Mouse (Mus musculus) megakaryocyte-erythroid progenitor cell, adult 5-6 weeks (primary cell): ENCODE measurements around the gene Gm16503. TPM values are rescaled to one million over a fixed set of nuclear protein-coding genes. Genes with fewer than 3 reads are reported as not detected.
A peak's percentile ranks its signal among the peaks of the same experiment; 100 is the strongest.
"Not testable (repeated sequence)": the region's sequence is repeated elsewhere in the genome, so short reads cannot be mapped to it uniquely, and the experiment has no call there.

Experiments
- ATAC-seq: replicated peaks from 2 replicates; pipeline ENCODE4 v1.8.0; 2016; ENCODE audit warnings: mild to moderate bottlenecking, inconsistent platforms; ENCODE audit not compliant: severe bottlenecking, poor library complexity, low FRiP score, low TSS enrichment
- total RNA-seq, 2 experiments: library from RNA; stranded (forward) in 1 of 2; stranded (reverse) in 1 of 2; fragments of 200-1000, 215-1000 nt in 1 of 2; fragments of >200 nt in 1 of 2; fragmentation: Nextera tagmentation in 1 of 2; gene quantifications; 2 replicates each; pipeline ENCODE4 v1.2.3; 2014 to 2017

Gene Gm16503
- total RNA-seq (2014; fragmentation: Nextera tagmentation), result 1.4 and 1.5 TPM in 2 replicates
- total RNA-seq (2017), result 0.42 and 0.76 TPM in 2 replicates

DNA sequence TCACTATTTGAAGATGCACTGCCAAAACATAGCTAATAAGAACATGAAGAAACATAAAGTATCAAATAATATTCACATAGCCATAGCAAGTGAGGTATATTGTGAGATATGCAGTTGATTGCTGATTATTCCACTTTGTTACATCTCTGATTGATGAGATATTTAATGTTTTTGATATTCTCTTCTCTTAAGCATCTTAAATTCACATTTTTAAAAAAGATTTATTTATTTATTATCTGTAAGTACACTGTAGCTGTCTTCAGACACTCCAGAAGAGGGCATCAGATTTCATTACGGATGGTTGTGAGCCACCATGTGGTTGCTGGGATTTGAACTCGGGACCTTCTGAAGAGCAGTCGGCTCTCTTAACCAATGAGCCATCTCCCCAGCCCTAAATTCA is at the start of gene Gm16503:
Gm16503 (plus strand) TSS at position 301 of the 400 bp plus-strand sequence.
- not testable (repeated sequence) for ATAC-seq

DNA sequence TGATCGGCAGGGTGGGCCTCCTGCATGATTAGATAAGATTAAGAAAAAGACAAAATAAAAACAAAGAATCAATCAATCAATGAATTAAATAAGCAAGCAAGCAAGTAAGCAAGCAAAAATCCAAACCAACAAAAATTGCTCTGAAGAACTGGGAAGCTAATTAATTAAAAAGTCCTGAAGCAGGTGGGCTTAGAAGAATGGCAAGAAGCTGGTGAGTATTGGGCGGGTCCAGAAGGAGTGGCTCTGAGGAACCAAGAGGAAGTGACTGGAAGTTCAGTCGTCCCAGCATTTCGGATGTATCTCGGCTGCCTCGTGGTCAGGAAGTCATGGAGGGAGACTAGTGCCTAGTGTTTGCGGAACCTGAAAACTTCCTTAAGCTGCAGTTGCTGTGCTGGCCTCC is 47.9 kb upstream of the Gm16503 start, which contains the start of gene Zfp982:
Zfp982 (plus strand) TSS at position 301 of the 400 bp plus-strand sequence.
- ATAC-seq, result not testable (repeated sequence)

GRCm38 (mm10) chr4:147498772-147499613 is 41.0 kb upstream of the Gm16503 start:
- not testable (repeated sequence) for ATAC-seq

DNA sequence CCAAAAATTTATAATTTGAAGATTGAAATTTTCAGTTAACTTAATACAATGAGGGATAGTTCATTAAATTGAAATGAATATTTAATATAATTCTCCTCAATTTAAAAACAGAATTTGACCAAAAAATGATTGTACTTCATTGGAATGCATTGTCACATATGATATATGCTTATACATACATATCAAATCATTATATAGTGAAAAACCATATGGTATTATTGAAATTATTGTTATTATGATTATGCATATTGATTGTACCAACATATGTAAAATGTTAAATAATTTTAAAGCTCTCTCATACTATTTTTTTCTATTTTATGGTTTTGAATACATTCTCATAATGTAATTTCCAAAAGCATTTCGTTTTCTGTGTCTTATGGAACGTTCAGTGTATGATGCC is 30.8 kb upstream of the Gm16503 start:
- ATAC-seq, result no peak

DNA sequence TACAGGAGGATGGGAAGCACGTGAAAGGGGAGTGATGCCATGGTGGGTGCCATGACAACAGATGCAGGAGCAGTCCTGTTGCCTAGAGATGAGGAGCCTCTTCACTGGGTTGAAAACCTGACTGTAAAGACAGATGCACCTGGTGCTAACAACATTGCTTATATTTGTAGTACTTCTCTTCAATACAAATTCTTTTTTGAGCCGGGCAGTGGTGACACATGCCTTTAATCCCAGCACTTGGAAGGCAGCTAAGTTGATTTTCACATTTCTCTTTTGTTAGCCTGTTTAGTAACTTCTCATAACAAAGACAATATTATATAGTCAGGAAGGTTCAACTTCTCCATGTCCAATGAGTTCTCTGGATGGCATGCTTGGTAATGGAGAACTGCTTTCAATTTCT is 21.0 kb upstream of the Gm16503 start:
- ATAC-seq, result 0 out of 2 replicates have a peak, but pooled peaks have one; percentile 31

GRCm38 (mm10) chr4:147520100-147520499 is 19.9 kb upstream of the Gm16503 start:
- no peak for ATAC-seq

GRCm38 (mm10) chr4:147525125-147525524 is 14.9 kb upstream of the Gm16503 start:
- no peak for ATAC-seq

GRCm38 (mm10) chr4:147530366-147530765 is 9.7 kb upstream of the Gm16503 start:
- ATAC-seq, result no peak

DNA sequence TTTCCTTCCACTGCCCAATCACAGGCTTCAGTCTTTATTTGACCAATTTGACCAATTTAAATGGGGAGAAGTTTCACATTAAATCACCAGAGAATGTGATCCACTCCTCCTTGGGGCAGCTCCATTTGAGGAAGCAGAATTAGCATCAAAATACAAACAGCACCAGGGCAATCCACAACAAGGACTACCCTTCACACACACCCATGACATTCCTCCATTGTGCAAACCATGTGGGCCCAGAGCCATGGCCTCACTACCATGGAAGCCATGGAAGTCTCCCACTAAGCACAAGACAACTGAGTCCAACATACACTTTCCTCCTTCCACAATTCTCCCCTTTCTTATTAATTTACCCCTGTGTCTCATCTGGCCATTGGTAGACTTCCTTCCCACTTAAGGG is 4.1 kb upstream of the Gm16503 start:
- not testable (repeated sequence) for ATAC-seq

GRCm38 (mm10) chr4:147537702-147538101 is 2.3 kb upstream of the Gm16503 start:
- no peak for ATAC-seq

DNA sequence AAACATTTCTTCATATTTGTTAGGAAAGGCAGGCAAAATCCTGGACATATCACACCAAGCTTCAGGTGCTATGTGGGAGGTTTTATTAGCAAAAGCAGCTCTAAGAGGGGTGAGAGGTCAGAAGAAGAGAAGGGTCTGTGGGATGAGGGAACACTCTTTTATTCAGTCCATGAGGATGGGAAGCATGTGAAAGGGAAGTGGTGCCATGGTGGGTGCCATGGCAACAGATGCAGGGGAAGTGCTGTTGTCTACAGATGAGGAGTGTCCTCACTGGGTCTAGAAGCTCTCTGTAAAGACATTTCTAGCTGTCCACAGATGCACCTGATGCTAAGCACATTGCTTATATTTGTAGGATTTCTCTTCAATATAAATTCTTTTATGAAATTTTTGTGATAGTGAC is 1.1 kb downstream of the Gm16503 start:
- no peak for ATAC-seq

GRCm38 (mm10) chr4:147553071-147553470 is 13.1 kb downstream of the Gm16503 start, which contains the start of gene Zfp985:
Zfp985 (plus strand) TSS chr4:147553277.
- not testable (repeated sequence) for ATAC-seq

- not testable (repeated sequence) for ATAC-seq
Observed at GRCm38 (mm10) chr4:147554361-147554760, 14.3 kb downstream of the Gm16503 start.

DNA sequence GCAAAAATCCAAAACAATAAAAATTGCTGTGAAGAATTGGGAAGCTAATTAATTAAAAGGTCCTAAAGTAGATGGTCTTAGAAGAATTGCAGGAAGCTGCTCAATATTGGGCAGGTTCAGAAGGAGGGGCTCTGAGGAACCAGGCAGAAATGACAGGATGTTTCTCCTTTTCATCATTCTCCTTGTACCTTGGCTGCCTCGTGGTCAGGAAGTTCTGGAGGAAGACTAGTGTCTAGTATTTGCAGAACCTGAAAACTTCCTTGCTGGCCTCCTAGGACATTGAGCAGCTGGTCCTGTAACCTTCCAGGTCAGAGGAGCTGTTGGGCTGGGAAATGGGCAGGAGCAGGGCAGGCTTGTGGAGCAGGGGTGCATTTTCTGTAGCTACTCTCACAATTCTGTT is 16.9 kb downstream of the Gm16503 start:
- not testable (repeated sequence) for ATAC-seq

DNA sequence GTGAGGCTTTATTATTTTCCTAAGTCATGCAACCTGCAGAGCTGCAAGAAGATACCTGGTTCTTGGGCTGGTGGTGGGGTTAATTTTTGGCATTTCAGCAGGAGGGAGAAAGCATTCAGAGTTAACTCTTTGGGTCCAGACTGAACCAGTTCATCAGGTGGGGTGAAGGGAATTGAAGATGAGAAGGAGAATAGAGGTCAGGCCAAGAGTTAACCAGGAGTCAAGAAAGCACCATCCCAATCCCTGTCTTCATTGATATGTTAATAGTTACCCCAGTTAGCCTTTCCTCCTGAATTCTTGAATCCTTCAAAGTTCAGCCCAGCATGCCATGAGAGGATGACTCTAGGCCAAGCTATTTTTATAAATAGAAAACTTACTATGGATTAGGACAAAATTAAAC is 18.0 kb downstream of the Gm16503 start:
- not testable (repeated sequence) for ATAC-seq

GRCm38 (mm10) chr4:147559096-147559495 is 19.1 kb downstream of the Gm16503 start:
- not testable (repeated sequence) for ATAC-seq

DNA sequence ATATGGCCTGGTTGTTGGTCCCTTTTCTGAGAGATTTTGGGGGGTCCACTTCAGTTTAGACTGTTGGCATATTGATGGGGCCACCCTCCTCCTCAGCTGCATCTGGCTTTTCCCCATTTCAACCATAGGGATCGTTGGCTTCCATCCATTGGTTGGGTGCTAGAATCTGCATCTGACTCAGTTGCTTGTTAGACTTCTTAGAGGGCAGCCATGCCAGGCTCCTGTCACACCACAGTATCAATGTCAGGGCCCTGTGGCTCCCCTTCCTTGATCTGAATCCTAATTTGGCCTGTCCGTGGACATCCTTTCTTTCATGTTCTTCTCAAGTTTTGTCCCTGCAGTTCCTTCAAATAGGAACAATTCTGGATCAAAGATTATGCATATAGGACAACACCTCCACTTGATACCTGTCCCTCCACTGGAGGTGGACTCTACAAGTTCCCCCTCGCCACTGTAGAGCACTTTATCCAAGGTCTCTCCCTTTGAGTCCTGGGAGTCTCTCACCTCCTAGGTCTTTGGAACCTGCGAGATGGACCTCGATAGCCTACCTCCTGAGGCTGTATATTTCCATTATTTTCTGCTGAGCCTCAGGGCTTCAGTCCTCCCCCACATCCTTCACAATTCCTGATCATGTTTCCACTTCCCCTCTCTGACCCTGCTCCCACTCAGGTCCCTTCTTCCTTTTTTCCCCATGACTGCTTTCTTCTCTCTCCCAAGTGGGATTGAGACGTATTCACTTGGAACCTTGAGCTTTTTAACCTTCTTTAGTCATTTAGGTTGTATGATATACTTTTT is 25.6 kb downstream of the Gm16503 start:
- ATAC-seq, result 0 out of 2 replicates have a peak, but pooled peaks have one; percentile 44

DNA sequence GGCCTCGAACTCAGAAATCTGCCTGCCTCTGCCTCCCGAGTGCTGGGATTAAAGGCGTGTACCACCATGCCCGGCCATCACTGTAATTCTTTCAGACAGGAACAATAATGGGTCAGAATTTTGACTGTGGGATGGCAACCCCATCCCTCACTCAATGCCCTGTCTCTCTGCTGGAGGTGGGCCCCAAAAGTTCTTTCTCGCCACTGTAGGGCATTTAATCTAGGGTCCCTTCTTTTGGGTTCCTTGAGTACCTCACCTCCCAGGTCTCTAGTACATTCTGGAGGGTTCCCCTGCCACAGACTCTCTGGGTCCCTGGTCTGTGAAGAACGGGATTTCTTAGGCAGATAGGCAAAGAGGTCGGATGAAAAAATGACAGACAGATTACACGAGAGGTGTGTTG is 31.1 kb downstream of the Gm16503 start:
- not testable (repeated sequence) for ATAC-seq

DNA sequence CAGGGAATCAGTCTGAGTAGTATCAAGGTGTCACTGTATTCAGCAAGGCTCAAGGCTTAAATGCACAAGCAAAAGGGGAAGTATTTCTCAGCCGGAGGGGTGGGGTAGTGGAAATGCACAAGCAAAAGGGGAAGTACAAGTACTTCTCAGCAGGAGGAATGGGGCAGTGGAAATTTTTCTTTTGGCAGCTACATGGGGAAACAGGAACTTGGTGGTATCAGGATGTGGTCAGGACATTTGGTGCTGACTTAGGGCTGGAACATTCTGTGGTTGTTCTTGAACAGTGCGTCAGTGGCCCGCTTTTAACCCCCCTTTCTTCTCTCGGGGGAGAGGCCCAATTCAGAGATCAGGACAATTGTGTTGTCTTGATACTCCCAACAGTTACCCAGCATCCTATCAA is 39.4 kb downstream of the Gm16503 start:
- ATAC-seq, result not testable (repeated sequence)
